Mouse (Mus musculus) G1E (cell line): Measurements from ENCODE around the gene Bola1. TPM values are rescaled to one million over a fixed set of nuclear protein-coding genes. Genes with fewer than 3 reads are reported as not detected.

Source experiments
- ATAC-seq: 2 replicates; pipeline ENCODE4 v1.8.0; 2016; ENCODE audit warnings: mild to moderate bottlenecking; ENCODE audit not compliant: insufficient number of reproducible peaks, poor library complexity, low FRiP score, severe bottlenecking; ENCODE audit errors: extremely low read depth
- DNase-seq: peaks from one replicate; pipeline ENCODE4 v3.0.0; 2012; ENCODE audit warnings: low spot score
- H3K27me3 ChIP-seq: 2 replicates; pipeline ENCODE4 v1.6.1; 2012; ENCODE audit warnings: mild to moderate bottlenecking, low read length, inconsistent platforms; ENCODE audit not compliant: insufficient read depth
- H3K36me3 ChIP-seq: replicated peaks from 2 replicates; pipeline ENCODE3; 2012; ENCODE audit warnings: mild to moderate bottlenecking, inconsistent platforms
- H3K4me1 ChIP-seq: 2 replicates; pipeline ENCODE4 v1.6.1; 2012; ENCODE audit warnings: low read depth, low read length, inconsistent platforms, mixed read lengths; ENCODE audit not compliant: insufficient read depth
- H3K4me3 ChIP-seq: 2 replicates; pipeline ENCODE4 v1.5.1; 2012; ENCODE audit warnings: low read depth, mild to moderate bottlenecking, inconsistent platforms, low read length, moderate library complexity, mixed read lengths
- H3K9me3 ChIP-seq: replicated peaks from 2 replicates; pipeline ENCODE4 v1.6.1; 2012; ENCODE audit warnings: inconsistent platforms
- CTCF ChIP-seq: IDR thresholded peaks from 2 replicates; pipeline ENCODE4 v1.5.1; 2012; ENCODE audit warnings: low read depth, low read length, inconsistent platforms, mixed read lengths
- GATA1 ChIP-seq: IDR thresholded peaks from 2 replicates; pipeline ENCODE4 v1.6.1; 2012; ENCODE audit warnings: borderline replicate concordance, low read length, inconsistent platforms, mixed read lengths
- GATA2 ChIP-seq: IDR thresholded peaks from 2 replicates; pipeline ENCODE4 v1.6.1; 2012; ENCODE audit warnings: low read depth, low read length, inconsistent platforms, borderline replicate concordance
- POLR2AphosphoS5 ChIP-seq: IDR thresholded peaks from 2 replicates; pipeline ENCODE4 v1.6.1; 2012; ENCODE audit warnings: low read depth, low read length, inconsistent platforms; ENCODE audit not compliant: insufficient replicate concordance
- TAL1 ChIP-seq: conservative IDR thresholded peaks from 2 replicates; pipeline ENCODE4 v1.6.1; 2012; ENCODE audit warnings: low read depth, low read length, inconsistent platforms, mixed read lengths
- polyA plus RNA-seq: library from polyadenylated mRNA; stranded (reverse); fragments of >175 nt; gene quantifications from 2 replicates; pipeline ENCODE4 v1.2.3, GENCODE M21; 2012
- total RNA-seq, 2 experiments: library from RNA; stranded (forward) in 1 of 2; stranded (reverse) in 1 of 2; fragments of 200-1000 nt in 1 of 2; fragments of >200 nt in 1 of 2; fragmentation: Nextera tagmentation in 1 of 2; gene quantifications; 2 replicates each; pipeline ENCODE4 v1.2.3; 2014 to 2017

Bola1 gene
- total and polyA plus RNA-seq, 3 experiments, result 19.6 to 115 (median 48.2) TPM

- no peaks in the 10 kb centered on the region for H3K27me3 ChIP-seq
- DNase-seq (no peak), ATAC-seq (no peak)
- H3K36me3 ChIP-seq, result peaks cover 85% of the 10 kb centered on the region
- no peaks in the 10 kb centered on the region for H3K9me3 ChIP-seq
- no peak overlapping the region for H3K4me3 ChIP-seq
- H3K4me1 ChIP-seq, result peaks cover 7% of the 10 kb centered on the region
- TF ChIP-seq POLR2AphosphoS5 (no peak), GATA2 (no peak), GATA1 (no peak), CTCF (no peak), TAL1 (no peak)
These were observed 67.7 kb downstream of the Bola1 start for GRCm38 (mm10) chr3:96151836-96152235.

GRCm38 (mm10) chr3:96147950-96148349, 71.6 kb downstream of the Bola1 start:
- peaks cover 84% of the 10 kb centered on the region for H3K36me3 ChIP-seq
- peak; percentile 53 for DNase-seq
- no peaks in the 10 kb centered on the region for H3K9me3 ChIP-seq

More at GRCm38 (mm10) chr3:96147950-96148349, 71.6 kb downstream of the Bola1 start:
- H3K27me3 ChIP-seq, result no peaks in the 10 kb centered on the region
- ATAC-seq, result no peak
- H3K4me3 ChIP-seq, result no peak overlapping the region
- TF ChIP-seq CTCF (peak; percentile 28; the same call in 1 of the 2 replicates), TAL1 (no peak)
- peaks cover 7% of the 10 kb centered on the region for H3K4me1 ChIP-seq

Other genes with a start within 250 kb of the Bola1 start
- 9.7 and 23.3 TPM in 2 replicates for gene Plekho1, start 223.7 kb downstream of the Bola1 start, total RNA-seq (2014; fragmentation: Nextera tagmentation)
- gene Plekho1, start 223.7 kb downstream of the Bola1 start, total RNA-seq (2017), result 4.2 and 5.7 TPM in 2 replicates
- gene Plekho1, start 223.7 kb downstream of the Bola1 start, polyA plus RNA-seq, result 10.9 and 14.1 TPM in 2 replicates
- 19.8 and 28.7 TPM in 2 replicates for gene Vps45, start 161.2 kb downstream of the Bola1 start, total RNA-seq (2014; fragmentation: Nextera tagmentation)
- 16.1 and 21.4 TPM in 2 replicates for gene Vps45, start 161.2 kb downstream of the Bola1 start, total RNA-seq (2017)
- gene Vps45, start 161.2 kb downstream of the Bola1 start, polyA plus RNA-seq, result 6.1 and 6.7 TPM in 2 replicates
- 10.1 and 17.4 TPM in 2 replicates for gene Otud7b, start 115.2 kb downstream of the Bola1 start, total RNA-seq (2014; fragmentation: Nextera tagmentation)
- gene Otud7b, start 115.2 kb downstream of the Bola1 start, total RNA-seq (2017), result 21.7 and 22.1 TPM in 2 replicates
- 11.3 and 11.8 TPM in 2 replicates for gene Otud7b, start 115.2 kb downstream of the Bola1 start, polyA plus RNA-seq
- 5.7 TPM in 1 of 2 replicates, not detected in the other for gene Mtmr11, start 57.7 kb downstream of the Bola1 start, total RNA-seq (2014; fragmentation: Nextera tagmentation)
- gene Mtmr11, start 57.7 kb downstream of the Bola1 start, total RNA-seq (2017), result 2.7 and 3.5 TPM in 2 replicates
- not detected in 2 replicates for gene Mtmr11, start 57.7 kb downstream of the Bola1 start, polyA plus RNA-seq
- 138 and 179 TPM in 2 replicates for gene Sf3b4, start 47.4 kb downstream of the Bola1 start, total RNA-seq (2014; fragmentation: Nextera tagmentation)
- 24.8 and 29.3 TPM in 2 replicates for gene Sf3b4, start 47.4 kb downstream of the Bola1 start, total RNA-seq (2017)
- gene Sf3b4, start 47.4 kb downstream of the Bola1 start, polyA plus RNA-seq, result 724 and 955 TPM in 2 replicates
- 0.45 TPM in 1 of 2 replicates, not detected in the other for gene Sv2a, start 38.6 kb downstream of the Bola1 start, total RNA-seq (2014; fragmentation: Nextera tagmentation)
- 0.11 and 0.23 TPM in 2 replicates for gene Sv2a, start 38.6 kb downstream of the Bola1 start, total RNA-seq (2017)
- gene Sv2a, start 38.6 kb downstream of the Bola1 start, polyA plus RNA-seq, result 0.07 and 0.12 TPM in 2 replicates
- 38.7 and 50.5 TPM in 2 replicates for gene Hist2h2ab, start 156 bp upstream of the Bola1 start, total RNA-seq (2014; fragmentation: Nextera tagmentation)
- gene Hist2h2ab, start 156 bp upstream of the Bola1 start, total RNA-seq (2017), result 435 and 467 TPM in 2 replicates
- 0.14 and 1.2 TPM in 2 replicates for gene Hist2h2ab, start 156 bp upstream of the Bola1 start, polyA plus RNA-seq
- 34.2 and 45.7 TPM in 2 replicates for gene Hist2h2ac, start 1.2 kb upstream of the Bola1 start, total RNA-seq (2014; fragmentation: Nextera tagmentation)
- gene Hist2h2ac, start 1.2 kb upstream of the Bola1 start, total RNA-seq (2017), result 928 and 1,027 TPM in 2 replicates
- gene Hist2h2ac, start 1.2 kb upstream of the Bola1 start, polyA plus RNA-seq, result 2.6 and 10.9 TPM in 2 replicates
- 2.7 and 4.9 TPM in 2 replicates for gene Hist2h2be, start 1.4 kb upstream of the Bola1 start, total RNA-seq (2014; fragmentation: Nextera tagmentation)
- 2.5 TPM in 2 replicates for gene Hist2h2be, start 1.4 kb upstream of the Bola1 start, total RNA-seq (2017)
- gene Hist2h2be, start 1.4 kb upstream of the Bola1 start, polyA plus RNA-seq, result 0.24 and 0.33 TPM in 2 replicates
- 847 and 1,420 TPM in 2 replicates for gene Hist2h3c2, start 19.4 kb upstream of the Bola1 start, total RNA-seq (2014; fragmentation: Nextera tagmentation)
- 558 and 938 TPM in 2 replicates for gene Hist2h3c2, start 19.4 kb upstream of the Bola1 start, total RNA-seq (2017)
- gene Hist2h3c2, start 19.4 kb upstream of the Bola1 start, polyA plus RNA-seq, result 27.5 and 91.2 TPM in 2 replicates
- gene Hist2h2aa2, start 20.6 kb upstream of the Bola1 start, total RNA-seq (2014; fragmentation: Nextera tagmentation), result 830 and 1,341 TPM in 2 replicates
- 2,156 and 4,637 TPM in 2 replicates for gene Hist2h2aa2, start 20.6 kb upstream of the Bola1 start, total RNA-seq (2017)
- 39.6 and 169 TPM in 2 replicates for gene Hist2h2aa2, start 20.6 kb upstream of the Bola1 start, polyA plus RNA-seq
- 124 and 563 TPM in 2 replicates for gene Hist2h2aa1, start 25.8 kb upstream of the Bola1 start, total RNA-seq (2014; fragmentation: Nextera tagmentation)
- 3,915 and 5,191 TPM in 2 replicates for gene Hist2h2aa1, start 25.8 kb upstream of the Bola1 start, total RNA-seq (2017)
- gene Hist2h2aa1, start 25.8 kb upstream of the Bola1 start, polyA plus RNA-seq, result 0.79 and 7.3 TPM in 2 replicates
- gene Hist2h3c1, start 27.0 kb upstream of the Bola1 start, total RNA-seq (2014; fragmentation: Nextera tagmentation), result 21.7 and 42.6 TPM in 2 replicates
- gene Hist2h3c1, start 27.0 kb upstream of the Bola1 start, total RNA-seq (2017), result 9.1 and 9.9 TPM in 2 replicates
- not detected in 2 replicates for gene Hist2h3c1, start 27.0 kb upstream of the Bola1 start, polyA plus RNA-seq
- 490 and 543 TPM in 2 replicates for gene Hist2h4, start 43.6 kb upstream of the Bola1 start, total RNA-seq (2014; fragmentation: Nextera tagmentation)
- gene Hist2h4, start 43.6 kb upstream of the Bola1 start, total RNA-seq (2017), result 66.6 and 93.8 TPM in 2 replicates
- gene Hist2h4, start 43.6 kb upstream of the Bola1 start, polyA plus RNA-seq, result 1.8 and 9.3 TPM in 2 replicates
- 2,573 and 2,582 TPM in 2 replicates for gene Hist2h3b, start 48.9 kb upstream of the Bola1 start, total RNA-seq (2014; fragmentation: Nextera tagmentation)
- 465 and 1,341 TPM in 2 replicates for gene Hist2h3b, start 48.9 kb upstream of the Bola1 start, total RNA-seq (2017)
- gene Hist2h3b, start 48.9 kb upstream of the Bola1 start, polyA plus RNA-seq, result 16.2 and 95.7 TPM in 2 replicates
- gene Hist2h2bb, start 50.0 kb upstream of the Bola1 start, total RNA-seq (2014; fragmentation: Nextera tagmentation), result 2,071 and 2,480 TPM in 2 replicates
- gene Hist2h2bb, start 50.0 kb upstream of the Bola1 start, total RNA-seq (2017), result 8,098 and 8,372 TPM in 2 replicates
- 0.29 and 0.75 TPM in 2 replicates for gene Hist2h2bb, start 50.0 kb upstream of the Bola1 start, polyA plus RNA-seq
- gene Fcgr1, start 74.3 kb upstream of the Bola1 start, total RNA-seq (2014; fragmentation: Nextera tagmentation), result 0.53 TPM in 1 of 2 replicates, not detected in the other
- gene Fcgr1, start 74.3 kb upstream of the Bola1 start, total RNA-seq (2017), result 0.12 and 0.16 TPM in 2 replicates
- gene Fcgr1, start 74.3 kb upstream of the Bola1 start, polyA plus RNA-seq, result not detected in 2 replicates
- not detected in 2 replicates for gene BC107364, start 232.6 kb upstream of the Bola1 start, total RNA-seq (2014; fragmentation: Nextera tagmentation)
- 0.27 TPM in 1 of 2 replicates, not detected in the other for gene BC107364, start 232.6 kb upstream of the Bola1 start, total RNA-seq (2017)
- gene BC107364, start 232.6 kb upstream of the Bola1 start, polyA plus RNA-seq, result not detected in 2 replicates